Mouse (Mus musculus): ENCODE results near the gene Jpt1.
"Not testable (repeated sequence)": the region's sequence is repeated elsewhere in the genome, so short reads cannot be mapped to it uniquely, and the experiment has no call there.

The Jpt1 gene

GRCm38 (mm10) chr11:115512407-115513183 lies 1.6 kb downstream of the Jpt1 start:
- DNase-seq (ENCODE audit: low read depth, low spot score) = no peak

- DNase-seq (ENCODE audit: low read depth, low spot score) = no peak
These were observed 2.2 kb downstream of the Jpt1 start for GRCm38 (mm10) chr11:115512004-115512403.

- no peak for DNase-seq (ENCODE audit: low read depth, low spot score)
These were observed 3.1 kb downstream of the Jpt1 start for GRCm38 (mm10) chr11:115511121-115511520.

- no peak for DNase-seq (ENCODE audit: low read depth, low spot score)
These were observed 3.7 kb downstream of the Jpt1 start for GRCm38 (mm10) chr11:115510507-115510888.

DNA sequence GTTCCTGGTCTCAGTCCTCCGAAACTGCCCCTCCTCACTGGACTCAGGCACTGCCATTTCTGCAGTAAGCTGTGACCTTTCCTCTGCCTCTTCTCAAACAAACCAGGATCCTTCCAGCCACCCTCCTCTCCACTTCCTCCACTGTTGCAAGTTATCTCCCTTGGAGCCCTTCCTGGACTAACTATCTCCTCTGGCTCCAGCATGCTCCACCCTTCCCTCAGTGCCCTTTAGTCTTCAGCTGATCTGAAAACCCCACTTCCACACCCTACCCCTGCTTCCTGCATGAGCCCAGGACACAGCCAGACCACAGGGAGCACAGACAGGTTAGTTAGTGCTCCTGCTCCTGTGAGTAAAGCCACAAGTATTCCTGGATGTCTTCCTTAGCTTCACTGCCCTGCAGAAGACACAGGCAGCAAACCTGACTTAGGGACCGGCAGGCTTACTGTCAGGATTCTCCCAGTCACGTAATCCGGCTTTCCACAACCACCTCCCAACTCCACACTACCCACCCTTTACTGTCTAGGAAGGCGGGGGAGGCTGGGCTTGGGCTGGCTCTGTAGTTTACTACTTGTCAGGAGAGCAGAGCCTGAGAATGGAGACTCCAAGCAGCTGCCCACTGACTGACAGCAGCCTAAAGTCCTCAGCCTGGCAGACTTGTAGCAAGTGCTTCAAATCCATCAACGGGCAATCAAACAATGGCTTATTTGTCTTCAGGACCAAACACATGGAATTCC lies 4.2 kb downstream of the Jpt1 start:
- peak; percentile 44 for DNase-seq (ENCODE audit: low read depth, low spot score)

DNA sequence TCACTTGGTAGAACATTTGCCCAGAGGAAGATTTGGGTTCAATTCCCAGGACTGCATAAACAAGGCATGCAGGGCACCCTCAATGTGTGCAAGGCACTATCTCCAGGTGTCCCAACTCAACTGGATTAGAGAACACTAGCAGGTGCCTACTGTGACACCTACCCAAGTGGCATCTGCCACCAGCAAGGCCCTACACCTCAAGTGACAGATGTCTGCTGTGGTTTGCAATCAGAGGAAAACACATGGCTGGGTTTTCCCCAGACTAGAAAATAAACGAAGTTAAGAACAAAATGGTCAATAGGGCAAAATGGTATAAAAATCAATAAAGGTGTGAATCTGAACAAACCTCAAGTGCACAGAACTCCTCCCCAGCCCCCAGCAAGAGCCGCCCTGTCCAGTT lies 6.1 kb downstream of the Jpt1 start:
- no peak for DNase-seq (ENCODE audit: low read depth, low spot score)

GRCm38 (mm10) chr11:115506586-115506985 lies 7.6 kb downstream of the Jpt1 start:
- DNase-seq (ENCODE audit: low read depth, low spot score) = no peak

DNA sequence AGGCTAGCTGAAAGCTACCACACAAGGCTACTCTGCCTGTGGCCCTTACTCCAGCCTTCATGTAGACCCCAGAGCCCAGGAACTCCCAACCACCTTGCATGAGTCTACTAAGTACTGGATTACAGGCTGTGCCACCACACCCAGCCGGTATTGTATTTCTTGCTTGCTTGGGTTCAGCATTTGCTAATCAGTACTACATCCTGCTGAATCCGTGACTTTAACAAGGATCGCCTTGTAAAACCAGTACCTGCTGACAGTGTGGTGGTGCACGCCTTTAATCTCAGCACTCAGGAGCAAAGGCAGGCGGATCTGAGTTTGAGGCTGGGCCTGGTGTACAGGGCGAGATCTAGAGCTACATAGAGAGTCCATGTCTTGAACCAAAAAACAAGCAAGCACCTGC lies 11.6 kb downstream of the Jpt1 start:
- DNase-seq (ENCODE audit: low read depth, low spot score) = no peak

GRCm38 (mm10) chr11:115496559-115496958 lies 17.6 kb downstream of the Jpt1 start:
- DNase-seq (ENCODE audit: low read depth, low spot score) = not testable (repeated sequence)

DNA sequence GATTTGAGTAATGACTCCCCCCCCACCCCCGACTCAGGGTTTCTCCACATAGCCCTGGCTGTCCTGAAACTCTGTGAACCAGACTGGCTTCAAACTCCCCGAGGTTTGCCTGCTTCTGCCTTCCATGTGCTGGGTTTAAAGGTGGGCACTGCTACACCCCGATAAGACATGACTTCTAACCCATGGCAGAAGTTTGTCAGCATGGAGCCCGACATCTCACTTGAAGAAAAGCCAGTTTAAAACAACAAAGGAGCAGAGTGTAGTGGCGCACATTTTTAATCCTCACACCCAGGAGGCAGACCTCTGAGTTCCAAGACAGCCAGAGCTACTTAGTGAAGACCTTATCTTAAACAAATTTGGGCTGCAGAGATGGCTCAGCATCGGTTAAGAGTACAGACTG lies 21.8 kb downstream of the Jpt1 start:
- DNase-seq (ENCODE audit: low read depth, low spot score) = no peak

DNA sequence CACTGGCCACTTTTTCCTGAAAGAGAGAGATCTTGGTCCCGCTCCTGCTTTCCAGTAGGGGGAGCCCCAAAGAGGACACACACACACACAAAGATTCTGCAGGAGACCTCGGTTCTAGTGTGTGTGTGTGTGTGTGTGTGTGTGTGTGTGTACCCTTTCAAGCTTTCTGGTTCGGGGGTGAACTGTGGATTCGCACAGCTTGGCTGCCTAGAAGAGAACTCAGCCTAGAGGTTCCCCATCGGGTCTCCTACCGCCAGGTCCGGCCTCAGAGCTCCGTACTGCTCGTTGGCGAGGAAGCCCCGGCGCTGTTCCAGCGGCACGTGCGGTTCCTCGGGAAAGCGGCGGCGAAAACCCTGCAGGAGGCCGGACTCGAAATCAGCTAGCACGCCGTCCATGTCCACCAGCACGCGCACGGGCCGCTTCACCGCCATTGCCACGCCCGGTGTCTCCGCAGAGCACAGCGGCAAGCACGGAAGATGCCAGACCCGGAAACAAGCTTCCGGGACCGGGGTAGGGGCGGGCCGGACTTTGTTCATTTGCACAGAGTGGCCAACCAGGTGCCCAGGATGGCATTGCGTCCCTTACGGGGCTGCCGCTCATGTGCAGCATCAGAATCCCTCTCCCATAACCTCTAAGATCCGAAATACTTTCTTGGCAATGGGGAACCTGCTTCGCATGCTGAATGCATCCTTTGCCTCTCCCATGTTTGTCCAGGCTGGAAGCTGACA lies 22.7 kb downstream of the Jpt1 start, which contains the start of gene Nt5c:
Nt5c (minus strand) TSS at position 507 of the 728 bp plus-strand sequence.
- peak; percentile 96 for DNase-seq (ENCODE audit: low read depth, low spot score)

- no peak for DNase-seq (ENCODE audit: low read depth, low spot score)
These were observed 23.5 kb downstream of the Jpt1 start for GRCm38 (mm10) chr11:115490441-115491355.

DNA sequence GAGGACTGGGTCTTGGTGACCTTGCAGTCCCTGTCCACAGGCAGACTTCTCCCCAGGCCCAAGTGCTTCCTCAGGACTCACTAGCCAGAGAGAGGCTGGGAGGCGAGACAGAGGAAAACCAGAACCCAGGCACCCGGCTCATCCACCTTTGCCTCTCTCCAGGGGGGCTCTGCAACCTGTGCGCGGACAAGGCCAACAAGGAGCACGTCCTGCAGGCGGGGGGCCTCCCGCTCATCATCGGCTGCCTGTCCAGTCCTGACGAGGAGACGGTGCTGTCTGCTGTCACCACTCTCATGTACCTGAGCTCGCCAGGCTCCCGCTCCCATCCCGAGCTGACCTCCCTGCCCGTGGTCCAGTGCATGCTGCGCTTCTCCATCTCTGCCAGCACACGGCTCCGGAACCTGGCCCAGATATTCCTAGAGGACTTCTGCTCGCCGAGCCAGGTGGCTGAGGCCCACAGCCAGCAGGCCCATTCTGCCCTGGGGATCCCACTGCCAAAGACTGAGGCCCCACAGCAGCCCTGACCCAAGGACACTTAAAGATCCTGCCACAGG lies 25.6 kb downstream of the Jpt1 start:
- DNase-seq (ENCODE audit: low read depth, low spot score) = peak; percentile 76

DNA sequence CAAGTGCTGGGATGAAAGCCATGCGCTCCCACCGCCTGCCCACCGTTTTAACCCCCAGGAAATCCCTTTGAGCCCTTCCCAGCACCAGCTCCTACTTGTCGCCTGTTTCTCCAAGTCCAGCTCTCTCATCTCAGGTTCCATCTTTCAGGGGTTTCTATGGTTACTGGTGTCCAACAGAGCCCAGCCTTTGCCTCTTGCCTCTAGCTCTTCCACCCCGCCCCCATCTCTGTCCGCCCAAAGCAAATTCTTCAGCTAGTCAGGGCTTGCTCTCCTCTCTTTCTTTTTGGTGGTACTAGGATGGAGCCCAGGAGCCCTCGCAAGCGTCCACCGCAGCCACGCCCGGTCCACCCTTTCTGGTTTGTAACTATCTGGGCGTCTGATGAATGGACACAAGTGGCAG lies 29.0 kb downstream of the Jpt1 start:
- DNase-seq (ENCODE audit: low read depth, low spot score) = no peak

- DNase-seq (ENCODE audit: low read depth, low spot score) = peak; percentile 86
These were observed 30.5 kb downstream of the Jpt1 start for GRCm38 (mm10) chr11:115483726-115484125.

DNA sequence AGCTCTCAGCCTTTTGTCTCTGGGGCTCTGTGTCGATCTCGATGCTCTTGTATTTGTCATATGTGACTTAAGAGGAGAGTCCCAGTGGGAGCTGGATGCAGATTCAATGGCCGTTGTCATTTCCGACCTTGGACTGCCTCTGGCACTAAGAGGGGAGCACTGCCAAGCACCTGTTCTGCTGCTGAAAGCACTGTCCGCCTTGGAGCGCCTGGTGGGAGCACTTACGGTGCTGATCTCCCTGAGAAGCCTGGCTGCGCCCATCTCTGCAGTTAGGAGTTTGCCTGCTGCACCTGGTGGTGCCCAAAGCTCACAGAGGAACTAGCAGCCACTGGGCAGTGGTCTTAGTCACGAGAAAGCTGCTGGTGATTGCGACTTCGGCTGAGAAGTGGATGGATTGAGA lies 30.9 kb downstream of the Jpt1 start:
- no peak for DNase-seq (ENCODE audit: low read depth, low spot score)

DNA sequence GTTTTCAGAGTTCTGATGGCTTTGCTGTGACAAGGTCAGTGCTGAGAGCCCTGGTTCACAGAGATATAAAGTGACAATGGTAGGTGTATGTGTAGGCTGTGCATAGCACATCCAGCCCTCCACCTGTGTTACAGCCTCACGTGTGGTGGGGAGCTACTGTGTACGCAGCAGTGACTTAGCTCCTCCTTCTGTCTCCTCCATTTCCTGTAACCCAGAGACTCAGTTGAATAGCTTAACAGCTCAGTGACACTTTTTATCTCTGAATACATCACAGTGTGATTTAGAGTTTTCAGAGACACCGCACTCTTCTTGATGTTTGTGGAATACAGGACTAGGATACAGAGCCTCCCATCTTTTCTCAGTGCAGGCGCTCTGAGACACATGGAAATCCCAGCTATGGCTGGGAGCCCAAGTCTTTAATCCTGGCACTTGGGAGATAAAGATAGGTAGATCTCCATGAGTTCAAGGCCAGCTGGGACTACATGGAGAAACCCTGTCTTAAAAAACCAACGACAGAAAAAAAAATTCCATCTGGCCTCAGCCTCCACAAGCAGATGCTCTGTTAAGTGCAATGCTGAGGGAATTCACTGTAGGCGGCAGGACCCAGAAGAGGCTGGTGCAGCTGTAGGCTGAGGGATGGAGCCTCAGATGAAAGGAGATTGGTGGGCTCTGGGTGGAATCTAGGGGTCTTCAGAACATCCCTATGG lies 32.5 kb downstream of the Jpt1 start:
- peak; percentile 90 for DNase-seq (ENCODE audit: low read depth, low spot score)

- peak; percentile 69 for DNase-seq (ENCODE audit: low read depth, low spot score)
These were observed 35.8 kb downstream of the Jpt1 start for GRCm38 (mm10) chr11:115478296-115478938.

DNA sequence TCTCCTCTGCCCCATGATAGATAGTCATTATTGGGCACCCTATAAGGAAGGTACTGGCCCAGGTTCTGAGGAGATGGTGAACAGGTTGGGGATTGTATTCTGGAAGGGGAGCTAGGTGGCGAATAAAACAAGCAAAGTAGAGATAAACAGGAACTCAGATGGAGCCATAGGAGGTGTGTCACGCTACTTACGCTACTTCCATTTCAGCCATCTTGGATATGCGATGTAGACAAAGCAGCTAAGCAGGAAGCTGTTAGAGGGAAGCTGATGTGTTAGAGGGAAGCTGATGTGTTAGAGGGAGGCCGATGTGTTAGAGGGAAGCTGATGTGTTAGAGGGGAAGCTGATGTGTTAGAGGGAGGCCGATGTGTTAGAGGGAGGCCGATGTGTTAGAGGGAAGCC lies 36.8 kb downstream of the Jpt1 start:
- DNase-seq (ENCODE audit: low read depth, low spot score) = not testable (repeated sequence)

- not testable (repeated sequence) for DNase-seq (ENCODE audit: low read depth, low spot score)
These were observed 37.6 kb downstream of the Jpt1 start for GRCm38 (mm10) chr11:115476630-115477029.
